Mouse (Mus musculus) neural tube, embryonic 12.5 days (tissue): ENCODE data around the gene Arhgap32. TPM values are rescaled to one million over a fixed set of nuclear protein-coding genes. Genes with fewer than 3 reads are reported as not detected.
"Not testable (repeated sequence)": the region's sequence is repeated elsewhere in the genome, so short reads cannot be mapped to it uniquely, and the experiment has no call there.

ENCODE experiments used
- ATAC-seq: fragments of 200-750 bp; cut with Nextera tagmentation; 2 replicates; pipeline ENCODE4 v1.8.0; 2017; ENCODE audit warnings: low read depth, mild to moderate bottlenecking, moderate TSS enrichment, moderate library complexity; ENCODE audit not compliant: low FRiP score
- H3K27ac ChIP-seq: fragments of 300-500 bp; sonication (generic); 2 replicates; pipeline ENCODE4 v1.5.1; 2016
- H3K27me3 ChIP-seq: fragments of 300-500 bp; sonication (generic); replicated peaks from 2 replicates; pipeline ENCODE4 v1.6.1; 2016; ENCODE audit warnings: mild to moderate bottlenecking
- H3K36me3 ChIP-seq: fragments of 300-500 bp; sonication (generic); 2 replicates; pipeline ENCODE4 v1.6.1; 2016; ENCODE audit warnings: mild to moderate bottlenecking
- H3K4me1 ChIP-seq: fragments of 300-500 bp; sonication (generic); 2 replicates; pipeline ENCODE4 v1.6.1; 2016
- H3K4me2 ChIP-seq: fragments of 300-500 bp; sonication (generic); replicated peaks from 2 replicates; pipeline ENCODE4 v1.6.1; 2016; ENCODE audit warnings: mild to moderate bottlenecking
- H3K4me3 ChIP-seq: fragments of 300-500 bp; sonication (generic); 2 replicates; pipeline ENCODE4 v1.5.1; 2016
- H3K9ac ChIP-seq: fragments of 300-500 bp; sonication (generic); 2 replicates; pipeline ENCODE4 v1.6.1; 2016; ENCODE audit warnings: mild to moderate bottlenecking
- H3K9me3 ChIP-seq: fragments of 300-500 bp; sonication (generic); 2 replicates; pipeline ENCODE4 v1.6.1; 2016; ENCODE audit warnings: mild to moderate bottlenecking
- WGBS: fragments of 180-500 bp; shearing (Covaris S2); methylation state at CpG from one replicate; pipeline ENCODE4 v1.1.7; 2016; 5-methylcytosine and 5-hydroxymethylcytosine counted together
- polyA plus RNA-seq: library from polyadenylated mRNA; unstranded; fragments of >200 nt; fragmentation: Nextera tagmentation; extraction: Ambion mirVana; gene quantifications from 2 replicates; pipeline ENCODE4 v1.2.1, GENCODE M21; 2016

Arhgap32 gene
- polyA plus RNA-seq, 1 experiment from 2014 or later: 8.3 TPM

GRCm38 (mm10) chr9:32104670-32105069 lies 11.3 kb upstream of the Arhgap32 start:
- Histone ChIP-seq H3K27me3 (no peaks in the 10 kb centered on the region), H3K9ac (no peak overlapping the region), H3K4me1 (no peaks in the 10 kb centered on the region), H3K27ac (no peak overlapping the region), H3K9me3 (no peaks in the 10 kb centered on the region), H3K4me3 (no peak overlapping the region), H3K36me3 (no peaks in the 10 kb centered on the region), H3K4me2 (no peak overlapping the region)
- no peak for ATAC-seq
- whole genome bisulfite sequencing: 77% methylated on average over 8 of the region's 8 CpGs

GRCm38 (mm10) chr9:32110376-32110775 lies 5.6 kb upstream of the Arhgap32 start:
- Histone ChIP-seq H3K36me3 (no peaks in the 10 kb centered on the region), H3K9me3 (no peaks in the 10 kb centered on the region), H3K27ac (no peak overlapping the region), H3K4me1 (no peaks in the 10 kb centered on the region), H3K27me3 (no peaks in the 10 kb centered on the region), H3K9ac (no peak overlapping the region), H3K4me2 (no peak overlapping the region), H3K4me3 (no peak overlapping the region)
- 94% methylated on average over 2 of the region's 2 CpGs for WGBS
- no peak for ATAC-seq

- Histone ChIP-seq H3K4me3 (no peak overlapping the region), H3K36me3 (no peaks in the 10 kb centered on the region), H3K27ac (no peak overlapping the region), H3K27me3 (no peaks in the 10 kb centered on the region), H3K4me2 (no peak overlapping the region), H3K9me3 (no peaks in the 10 kb centered on the region), H3K9ac (no peak overlapping the region), H3K4me1 (no peaks in the 10 kb centered on the region)
- 93% methylated on average over 5 of the region's 5 CpGs for WGBS
- ATAC-seq: no peak
Measured at GRCm38 (mm10) chr9:32116272-32116671, 336 bp downstream of the Arhgap32 start.

GRCm38 (mm10) chr9:32117876-32118275 lies 1.9 kb downstream of the Arhgap32 start:
- ATAC-seq: no peak
- H3K4me1 ChIP-seq: no peaks in the 10 kb centered on the region
- no peak overlapping the region for H3K27ac ChIP-seq
- H3K36me3 ChIP-seq: no peaks in the 10 kb centered on the region
- 74% methylated on average over 4 of the region's 4 CpGs for WGBS
- H3K4me2 ChIP-seq: no peak overlapping the region
- H3K4me3 ChIP-seq: no peak overlapping the region
- H3K27me3 ChIP-seq: no peaks in the 10 kb centered on the region
- H3K9ac ChIP-seq: no peak overlapping the region
- no peaks in the 10 kb centered on the region for H3K9me3 ChIP-seq

GRCm38 (mm10) chr9:32118433-32118832 lies 2.5 kb downstream of the Arhgap32 start:
- H3K4me1 ChIP-seq: no peaks in the 10 kb centered on the region
- no peak overlapping the region for H3K27ac ChIP-seq
- H3K4me3 ChIP-seq: no peak overlapping the region
- no peak overlapping the region for H3K9ac ChIP-seq
- H3K36me3 ChIP-seq: no peaks in the 10 kb centered on the region
- H3K27me3 ChIP-seq: no peaks in the 10 kb centered on the region
- H3K9me3 ChIP-seq: no peaks in the 10 kb centered on the region
- no peak for ATAC-seq
- no peak overlapping the region for H3K4me2 ChIP-seq

- no peak overlapping the region for H3K9ac ChIP-seq
- no peaks in the 10 kb centered on the region for H3K36me3 ChIP-seq
- 97% methylated on average over 6 of the region's 6 CpGs for WGBS
- no peak for ATAC-seq
- H3K4me1 ChIP-seq: no peaks in the 10 kb centered on the region
- H3K27me3 ChIP-seq: no peaks in the 10 kb centered on the region
- no peak overlapping the region for H3K27ac ChIP-seq
- no peak overlapping the region for H3K4me2 ChIP-seq
- H3K9me3 ChIP-seq: no peaks in the 10 kb centered on the region
- no peak overlapping the region for H3K4me3 ChIP-seq
Measured at GRCm38 (mm10) chr9:32119586-32119985, 3.6 kb downstream of the Arhgap32 start.

GRCm38 (mm10) chr9:32120162-32120561 lies 4.2 kb downstream of the Arhgap32 start:
- H3K4me2 ChIP-seq: no peak overlapping the region
- no peak overlapping the region for H3K27ac ChIP-seq
- no peak overlapping the region for H3K9ac ChIP-seq
- H3K4me1 ChIP-seq: no peaks in the 10 kb centered on the region
- 93% methylated on average over 1 of the region's 1 CpGs for WGBS
- no peaks in the 10 kb centered on the region for H3K27me3 ChIP-seq
- H3K4me3 ChIP-seq: no peak overlapping the region
- ATAC-seq: no peak
- H3K9me3 ChIP-seq: no peaks in the 10 kb centered on the region
- no peaks in the 10 kb centered on the region for H3K36me3 ChIP-seq

- ATAC-seq, H3K4me3 ChIP-seq, H3K27ac ChIP-seq, H3K27me3 ChIP-seq, H3K9me3 ChIP-seq, H3K9ac ChIP-seq, H3K4me2 ChIP-seq, H3K36me3 ChIP-seq, H3K4me1 ChIP-seq: not testable (repeated sequence)
- WGBS: 95% methylated on average over 13 of the region's 13 CpGs
Measured at GRCm38 (mm10) chr9:32121271-32121670, 5.3 kb downstream of the Arhgap32 start.

- Histone ChIP-seq H3K27ac (no peak overlapping the region), H3K4me3 (no peak overlapping the region), H3K4me2 (no peak overlapping the region), H3K9ac (no peak overlapping the region), H3K9me3 (no peaks in the 10 kb centered on the region), H3K4me1 (no peaks in the 10 kb centered on the region), H3K27me3 (no peaks in the 10 kb centered on the region), H3K36me3 (no peaks in the 10 kb centered on the region)
- ATAC-seq: no peak
Measured at GRCm38 (mm10) chr9:32136195-32136594, 20.3 kb downstream of the Arhgap32 start.

GRCm38 (mm10) chr9:32136680-32137295 lies 20.9 kb downstream of the Arhgap32 start:
- ATAC-seq: no peak

GRCm38 (mm10) chr9:32137697-32138426 lies 21.9 kb downstream of the Arhgap32 start:
- Histone ChIP-seq H3K9me3 (no peaks in the 10 kb centered on the region), H3K9ac (no peak overlapping the region), H3K27ac (no peak overlapping the region), H3K4me3 (no peak overlapping the region), H3K4me2 (no peak overlapping the region), H3K27me3 (no peaks in the 10 kb centered on the region), H3K36me3 (no peaks in the 10 kb centered on the region), H3K4me1 (no peaks in the 10 kb centered on the region)
- no peak for ATAC-seq
- 88% methylated on average over 14 of the region's 14 CpGs for WGBS

More at GRCm38 (mm10) chr9:32136680-32137295, 20.9 kb downstream of the Arhgap32 start:
- H3K4me1 ChIP-seq: no peaks in the 10 kb centered on the region
- no peak overlapping the region for H3K9ac ChIP-seq
- WGBS: 79% methylated on average over 11 of the region's 11 CpGs
- no peak overlapping the region for H3K27ac ChIP-seq
- no peaks in the 10 kb centered on the region for H3K9me3 ChIP-seq
- no peaks in the 10 kb centered on the region for H3K36me3 ChIP-seq
- no peaks in the 10 kb centered on the region for H3K27me3 ChIP-seq
- H3K4me3 ChIP-seq: no peak overlapping the region
- H3K4me2 ChIP-seq: no peak overlapping the region

GRCm38 (mm10) chr9:32138616-32139015 lies 22.7 kb downstream of the Arhgap32 start:
- H3K36me3 ChIP-seq: no peaks in the 10 kb centered on the region
- H3K9ac ChIP-seq: no peak overlapping the region
- H3K4me3 ChIP-seq: no peak overlapping the region
- H3K9me3 ChIP-seq: no peaks in the 10 kb centered on the region
- no peaks in the 10 kb centered on the region for H3K27me3 ChIP-seq
- 96% methylated on average over 5 of the region's 5 CpGs for whole genome bisulfite sequencing
- no peaks in the 10 kb centered on the region for H3K4me1 ChIP-seq
- no peak for ATAC-seq
- H3K4me2 ChIP-seq: no peak overlapping the region
- no peak overlapping the region for H3K27ac ChIP-seq

- Histone ChIP-seq H3K4me1 (no peaks in the 10 kb centered on the region), H3K4me3 (no peak overlapping the region), H3K9ac (no peak overlapping the region), H3K9me3 (no peaks in the 10 kb centered on the region), H3K4me2 (no peak overlapping the region), H3K36me3 (no peaks in the 10 kb centered on the region), H3K27ac (no peak overlapping the region), H3K27me3 (no peaks in the 10 kb centered on the region)
- no peak for ATAC-seq
- WGBS: 82% methylated on average over 5 of the region's 5 CpGs
Measured at GRCm38 (mm10) chr9:32139641-32140040, 23.7 kb downstream of the Arhgap32 start.
